Mouse (Mus musculus) bone marrow, adult 2 months (tissue): ENCODE data around the gene Tfr2.

Experiments used
- CTCF ChIP-seq: fragments of 200-500 bp; IDR thresholded peaks from 2 replicates; pipeline ENCODE4 v1.5.1; 2011; ENCODE audit warnings: low read length, control low read depth; ENCODE audit not compliant: control insufficient read depth, insufficient read depth
- POLR2A ChIP-seq: fragments of 200-500 bp; IDR thresholded peaks from 2 replicates; pipeline ENCODE4 v1.6.1; 2011; ENCODE audit warnings: low read depth, mild to moderate bottlenecking, control low read depth, low read length, borderline replicate concordance; ENCODE audit not compliant: control insufficient read depth

DNA sequence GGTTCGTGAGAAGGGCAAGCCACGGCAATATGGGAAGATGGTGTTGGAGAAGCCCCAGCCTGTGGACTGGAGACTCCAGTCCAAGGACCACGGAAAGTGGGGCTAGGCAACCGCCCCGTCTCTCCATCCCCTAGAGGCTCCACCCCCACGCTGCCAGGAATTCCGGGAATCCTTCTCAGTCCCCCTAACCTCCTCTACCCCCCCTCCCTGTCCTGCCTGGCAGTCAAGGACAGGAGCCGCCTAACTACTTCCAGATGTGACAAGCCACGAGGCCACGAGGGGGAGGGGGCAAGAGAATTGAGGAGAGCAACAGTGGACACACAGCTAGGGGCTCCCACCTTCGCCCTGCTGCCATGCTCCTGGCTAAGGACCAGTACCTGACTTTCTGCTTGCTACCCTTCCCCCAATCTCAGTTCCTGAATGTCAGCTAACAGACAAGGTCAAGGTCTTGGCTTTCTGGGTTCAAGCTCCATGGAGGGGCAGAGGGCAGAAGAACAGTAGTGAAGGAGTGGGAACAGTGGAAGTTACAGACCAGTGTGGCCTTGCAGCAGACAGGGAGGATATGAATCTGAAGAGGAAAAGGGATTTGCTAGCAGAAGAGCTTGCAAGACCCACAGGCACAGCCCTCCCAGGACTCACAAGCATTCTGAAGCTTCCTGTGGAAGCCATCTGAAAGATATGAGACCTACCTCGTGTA lies 41.1 kb downstream of the Tfr2 start:
- TF ChIP-seq POLR2A = no peak
- TF ChIP-seq CTCF = no peak
